Mouse (Mus musculus): ENCODE measurements at regions not wholly inside any gene's neighbourhood (a gene's known extent, or its start where the extent isn't known, plus 50 kb on each side); places are given as distances from the start of the nearest gene placed in this dataset.

- no peak overlapping the region for H3K27ac ChIP-seq (ENCODE audit: low read depth, low read length)
- whole genome bisulfite sequencing (ENCODE audit: insufficient replicate concordance) = 77% methylated on average over 8 of the region's 8 CpGs
- ATAC-seq (replicated peaks; ENCODE audit: insufficient number of reproducible peaks, low FRiP score, low TSS enrichment) = no peak
- H3K27me3 ChIP-seq (ENCODE audit: control insufficient read depth, insufficient read depth, low read length) = no peaks in the 10 kb centered on the region
- no peaks in the 10 kb centered on the region for H3K4me1 ChIP-seq (ENCODE audit: control insufficient read depth, insufficient read depth, low read length)
- H3K4me2 ChIP-seq = no peak overlapping the region
- no peaks in the 10 kb centered on the region for H3K9me3 ChIP-seq (replicated peaks; ENCODE audit: control insufficient read depth, low read length)
- no peaks in the 10 kb centered on the region for H3K36me3 ChIP-seq (ENCODE audit: control insufficient read depth, insufficient read depth, low read length)
- H3K4me3 ChIP-seq (ENCODE audit: low read depth, low read length) = no peak overlapping the region
- no peak overlapping the region for H3K9ac ChIP-seq (ENCODE audit: low read depth, low read length)
These were observed 176.6 kb upstream of the Tmem72 start for GRCm38 (mm10) chr6:116893299-116893698.

DNA sequence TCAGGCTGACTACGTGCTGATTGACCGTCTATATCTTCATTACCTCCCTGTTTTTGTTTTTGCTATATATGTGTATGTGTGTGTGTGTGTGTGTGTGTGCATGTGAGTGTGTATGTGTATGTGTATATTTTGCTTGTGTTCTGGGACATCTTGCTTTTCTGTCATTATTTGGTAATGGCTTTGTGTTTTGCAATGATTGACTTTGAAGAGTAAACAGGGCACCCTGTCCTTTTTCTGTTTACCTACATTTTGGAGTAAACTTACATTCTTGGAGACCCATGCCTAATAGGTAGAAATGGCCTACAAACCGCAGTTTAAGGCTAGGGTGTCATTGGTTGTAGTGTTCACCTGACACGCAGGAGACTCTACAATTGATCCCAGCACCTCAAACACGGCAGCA lies 177.5 kb upstream of the Tmem72 start:
- no peaks in the 10 kb centered on the region for H3K27me3 ChIP-seq (ENCODE audit: control insufficient read depth, insufficient read depth, low read length)
- no peaks in the 10 kb centered on the region for H3K4me1 ChIP-seq (ENCODE audit: control insufficient read depth, insufficient read depth, low read length)
- H3K9ac ChIP-seq (ENCODE audit: low read depth, low read length) = no peak overlapping the region
- 76% methylated on average over 5 of the region's 5 CpGs for WGBS (ENCODE audit: insufficient replicate concordance)
- H3K36me3 ChIP-seq (ENCODE audit: control insufficient read depth, insufficient read depth, low read length) = no peaks in the 10 kb centered on the region
- H3K9me3 ChIP-seq (replicated peaks; ENCODE audit: control insufficient read depth, low read length) = no peaks in the 10 kb centered on the region
- H3K4me2 ChIP-seq = no peak overlapping the region
- ATAC-seq (replicated peaks; ENCODE audit: insufficient number of reproducible peaks, low FRiP score, low TSS enrichment) = no peak
- H3K27ac ChIP-seq (ENCODE audit: low read depth, low read length) = no peak overlapping the region
- H3K4me3 ChIP-seq (ENCODE audit: low read depth, low read length) = no peak overlapping the region

DNA sequence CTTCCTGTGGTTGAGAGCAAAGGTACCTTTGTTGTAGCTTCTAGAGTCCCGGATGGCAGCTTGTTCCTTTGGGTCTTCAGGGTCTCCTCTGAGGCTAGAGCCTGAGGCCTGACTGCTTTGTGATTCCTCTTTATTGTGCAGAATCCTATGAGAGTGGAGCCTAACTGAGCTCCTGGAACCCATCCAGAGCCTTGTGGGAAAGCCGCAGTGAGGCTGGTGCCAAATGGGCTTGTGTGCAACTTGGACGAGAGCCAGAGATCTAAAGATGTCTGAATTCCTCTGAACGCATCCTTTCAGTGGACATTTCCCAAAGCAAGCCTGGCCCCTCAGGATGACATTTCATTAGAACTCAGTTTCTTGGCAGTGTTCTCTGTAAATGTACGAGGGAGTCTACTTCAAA lies 178.4 kb upstream of the Tmem72 start:
- no peak overlapping the region for H3K27ac ChIP-seq (ENCODE audit: low read depth, low read length)
- ATAC-seq (replicated peaks; ENCODE audit: insufficient number of reproducible peaks, low FRiP score, low TSS enrichment) = no peak
- H3K9me3 ChIP-seq (replicated peaks; ENCODE audit: control insufficient read depth, low read length) = no peaks in the 10 kb centered on the region
- H3K4me2 ChIP-seq = no peak overlapping the region
- WGBS (ENCODE audit: insufficient replicate concordance) = 53% methylated on average over 5 of the region's 5 CpGs
- H3K4me1 ChIP-seq (ENCODE audit: control insufficient read depth, insufficient read depth, low read length) = no peaks in the 10 kb centered on the region
- H3K4me3 ChIP-seq (ENCODE audit: low read depth, low read length) = no peak overlapping the region
- no peak overlapping the region for H3K9ac ChIP-seq (ENCODE audit: low read depth, low read length)
- no peaks in the 10 kb centered on the region for H3K36me3 ChIP-seq (ENCODE audit: control insufficient read depth, insufficient read depth, low read length)
- H3K27me3 ChIP-seq (ENCODE audit: control insufficient read depth, insufficient read depth, low read length) = no peaks in the 10 kb centered on the region

DNA sequence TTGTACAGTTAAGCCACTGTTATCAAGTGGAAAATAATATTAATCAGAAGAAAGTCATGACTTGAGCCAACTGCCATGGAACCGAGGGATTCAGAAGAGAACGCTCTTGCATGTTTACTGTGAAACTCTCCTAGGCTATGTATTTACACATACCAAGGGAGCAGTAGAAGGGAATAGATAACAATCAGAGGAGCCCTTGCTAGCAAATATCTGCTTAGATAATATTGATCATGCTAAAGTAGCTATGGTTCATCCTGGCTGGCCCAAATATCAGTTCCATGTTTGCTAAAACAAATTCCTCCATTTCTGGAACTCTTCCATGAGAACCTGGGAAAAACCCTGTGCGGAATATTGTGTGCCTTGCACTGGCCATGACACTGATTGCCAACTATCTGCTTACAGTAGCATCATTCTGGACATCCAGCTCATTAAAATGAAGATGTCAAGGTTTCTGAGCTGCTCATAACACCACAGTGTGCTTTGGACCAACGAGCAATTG lies 179.5 kb upstream of the Tmem72 start:
- H3K9ac ChIP-seq (ENCODE audit: low read depth, low read length) = no peak overlapping the region
- no peaks in the 10 kb centered on the region for H3K4me1 ChIP-seq (ENCODE audit: control insufficient read depth, insufficient read depth, low read length)
- H3K36me3 ChIP-seq (ENCODE audit: control insufficient read depth, insufficient read depth, low read length) = no peaks in the 10 kb centered on the region
- no peaks in the 10 kb centered on the region for H3K9me3 ChIP-seq (replicated peaks; ENCODE audit: control insufficient read depth, low read length)
- no peak overlapping the region for H3K4me3 ChIP-seq (ENCODE audit: low read depth, low read length)
- no peak overlapping the region for H3K4me2 ChIP-seq
- WGBS (ENCODE audit: insufficient replicate concordance) = 84% methylated on average over 4 of the region's 4 CpGs
- H3K27ac ChIP-seq (ENCODE audit: low read depth, low read length) = no peak overlapping the region
- ATAC-seq (replicated peaks; ENCODE audit: insufficient number of reproducible peaks, low FRiP score, low TSS enrichment) = no peak
- H3K27me3 ChIP-seq (ENCODE audit: control insufficient read depth, insufficient read depth, low read length) = no peaks in the 10 kb centered on the region

- no peak overlapping the region for H3K4me2 ChIP-seq
- no peaks in the 10 kb centered on the region for H3K9me3 ChIP-seq (replicated peaks; ENCODE audit: control insufficient read depth, low read length)
- no peak overlapping the region for H3K27ac ChIP-seq (ENCODE audit: low read depth, low read length)
- WGBS (ENCODE audit: insufficient replicate concordance) = 56% methylated on average over 1 of the region's 1 CpGs
- H3K36me3 ChIP-seq (ENCODE audit: control insufficient read depth, insufficient read depth, low read length) = no peaks in the 10 kb centered on the region
- ATAC-seq (replicated peaks; ENCODE audit: insufficient number of reproducible peaks, low FRiP score, low TSS enrichment) = no peak
- no peak overlapping the region for H3K4me3 ChIP-seq (ENCODE audit: low read depth, low read length)
- no peak overlapping the region for H3K9ac ChIP-seq (ENCODE audit: low read depth, low read length)
- no peaks in the 10 kb centered on the region for H3K4me1 ChIP-seq (ENCODE audit: control insufficient read depth, insufficient read depth, low read length)
- no peaks in the 10 kb centered on the region for H3K27me3 ChIP-seq (ENCODE audit: control insufficient read depth, insufficient read depth, low read length)
These were observed 185.1 kb upstream of the Tmem72 start for GRCm38 (mm10) chr6:116901816-116902215.

GRCm38 (mm10) chr6:116902371-116902770 lies 185.7 kb upstream of the Tmem72 start:
- Histone ChIP-seq H3K4me1 (ENCODE audit: control insufficient read depth, insufficient read depth, low read length) (no peaks in the 10 kb centered on the region), H3K9me3 (replicated peaks; ENCODE audit: control insufficient read depth, low read length) (no peaks in the 10 kb centered on the region), H3K9ac (ENCODE audit: low read depth, low read length) (no peak overlapping the region), H3K27me3 (ENCODE audit: control insufficient read depth, insufficient read depth, low read length) (no peaks in the 10 kb centered on the region), H3K4me2 (no peak overlapping the region), H3K27ac (ENCODE audit: low read depth, low read length) (no peak overlapping the region), H3K4me3 (ENCODE audit: low read depth, low read length) (no peak overlapping the region), H3K36me3 (ENCODE audit: control insufficient read depth, insufficient read depth, low read length) (no peaks in the 10 kb centered on the region)
- 73% methylated on average over 3 of the region's 3 CpGs for WGBS (ENCODE audit: insufficient replicate concordance)
- no peak for ATAC-seq (replicated peaks; ENCODE audit: insufficient number of reproducible peaks, low FRiP score, low TSS enrichment)

DNA sequence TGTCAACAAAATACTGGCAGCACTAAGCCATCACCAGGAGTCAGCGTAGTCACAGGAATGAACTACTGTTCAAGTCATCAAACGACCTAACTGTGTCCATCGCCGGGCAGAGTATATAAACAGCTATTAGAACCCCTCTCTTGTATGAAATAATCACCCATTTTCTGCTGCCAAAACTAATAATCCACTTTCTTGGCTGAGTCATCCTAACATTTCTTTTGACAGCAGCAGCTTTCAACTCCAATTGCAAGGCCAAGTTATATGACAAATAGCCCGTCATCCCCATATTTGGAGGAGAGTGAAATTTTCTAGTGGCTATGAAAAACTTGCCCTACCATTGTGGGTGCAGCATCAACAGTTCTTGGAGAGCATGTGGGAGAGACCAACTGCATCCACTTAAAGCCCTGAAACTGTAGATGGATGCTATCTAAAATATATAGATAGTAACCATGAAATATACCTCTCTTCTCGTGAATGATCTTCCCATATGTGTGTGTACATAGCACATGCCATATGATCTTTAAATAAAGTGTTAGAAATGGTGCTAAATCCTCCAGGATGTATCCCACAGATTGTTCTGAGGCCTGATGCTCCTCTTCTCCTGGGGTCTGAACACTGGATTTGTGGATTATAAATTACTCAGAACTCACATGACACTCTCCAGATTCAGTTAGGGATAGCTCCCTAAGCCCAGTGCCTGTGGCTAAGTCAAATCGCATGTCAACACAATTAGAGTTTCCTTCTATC lies 189.9 kb upstream of the Tmem72 start:
- Histone ChIP-seq H3K27ac (ENCODE audit: low read depth, low read length) (no peak overlapping the region), H3K27me3 (ENCODE audit: control insufficient read depth, insufficient read depth, low read length) (no peaks in the 10 kb centered on the region), H3K4me2 (no peak overlapping the region), H3K9me3 (replicated peaks; ENCODE audit: control insufficient read depth, low read length) (no peaks in the 10 kb centered on the region), H3K4me1 (ENCODE audit: control insufficient read depth, insufficient read depth, low read length) (no peaks in the 10 kb centered on the region), H3K9ac (ENCODE audit: low read depth, low read length) (no peak overlapping the region), H3K4me3 (ENCODE audit: low read depth, low read length) (no peak overlapping the region), H3K36me3 (ENCODE audit: control insufficient read depth, insufficient read depth, low read length) (no peaks in the 10 kb centered on the region)
- no peak for ATAC-seq (replicated peaks; ENCODE audit: insufficient number of reproducible peaks, low FRiP score, low TSS enrichment)
- WGBS (ENCODE audit: insufficient replicate concordance) = 78% methylated on average over 7 of the region's 7 CpGs

DNA sequence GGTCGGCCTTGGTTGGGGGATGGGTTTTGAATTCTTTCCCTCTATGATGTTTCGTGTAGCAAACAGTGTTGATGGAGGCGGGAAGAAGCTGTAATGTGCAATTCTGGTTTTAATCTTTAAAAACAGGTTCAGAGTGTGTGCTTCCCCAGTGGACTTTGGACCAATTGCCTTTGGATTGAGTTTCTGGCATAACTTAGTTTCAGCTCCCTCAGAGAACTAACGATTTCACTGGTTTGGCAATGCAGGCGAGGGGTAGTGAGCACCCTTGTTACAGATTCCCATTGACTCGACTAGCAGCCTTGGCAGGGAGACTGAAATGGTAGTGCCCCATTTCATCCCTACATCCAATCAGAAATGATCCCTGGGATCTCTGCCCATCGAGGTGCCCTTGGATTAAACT lies 193.9 kb upstream of the Tmem72 start:
- Histone ChIP-seq H3K27me3 (ENCODE audit: control insufficient read depth, insufficient read depth, low read length) (no peaks in the 10 kb centered on the region), H3K4me1 (ENCODE audit: control insufficient read depth, insufficient read depth, low read length) (no peaks in the 10 kb centered on the region), H3K27ac (ENCODE audit: low read depth, low read length) (no peak overlapping the region), H3K9me3 (replicated peaks; ENCODE audit: control insufficient read depth, low read length) (no peaks in the 10 kb centered on the region), H3K9ac (ENCODE audit: low read depth, low read length) (no peak overlapping the region), H3K4me2 (no peak overlapping the region), H3K4me3 (ENCODE audit: low read depth, low read length) (no peak overlapping the region), H3K36me3 (ENCODE audit: control insufficient read depth, insufficient read depth, low read length) (no peaks in the 10 kb centered on the region)
- no peak for ATAC-seq (replicated peaks; ENCODE audit: insufficient number of reproducible peaks, low FRiP score, low TSS enrichment)
- 85% methylated on average over 7 of the region's 7 CpGs for WGBS (ENCODE audit: insufficient replicate concordance)

DNA sequence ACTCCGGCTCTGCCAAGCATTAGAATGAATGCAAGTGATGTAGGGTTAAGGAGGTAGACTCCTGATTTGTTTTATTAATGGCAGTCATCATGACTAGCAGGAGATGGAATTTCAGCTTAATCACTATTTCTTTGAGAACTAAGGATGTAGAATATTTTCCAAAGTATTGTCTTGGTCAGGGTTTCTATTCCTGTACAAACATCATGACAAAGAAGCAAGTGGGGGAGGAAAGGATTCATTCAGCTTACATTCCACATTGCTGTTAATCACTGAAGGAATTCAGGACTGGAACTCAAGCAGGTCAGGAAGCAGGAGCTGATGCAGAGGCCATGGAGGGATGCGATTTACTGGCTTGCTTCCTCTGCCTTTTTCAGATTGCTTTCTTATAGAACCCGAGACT lies 195.4 kb upstream of the Tmem72 start:
- Histone ChIP-seq H3K36me3 (ENCODE audit: control insufficient read depth, insufficient read depth, low read length) (no peaks in the 10 kb centered on the region), H3K4me2 (no peak overlapping the region), H3K4me1 (ENCODE audit: control insufficient read depth, insufficient read depth, low read length) (no peaks in the 10 kb centered on the region), H3K4me3 (ENCODE audit: low read depth, low read length) (no peak overlapping the region), H3K27ac (ENCODE audit: low read depth, low read length) (no peak overlapping the region), H3K9ac (ENCODE audit: low read depth, low read length) (no peak overlapping the region), H3K27me3 (ENCODE audit: control insufficient read depth, insufficient read depth, low read length) (no peaks in the 10 kb centered on the region), H3K9me3 (replicated peaks; ENCODE audit: control insufficient read depth, low read length) (no peaks in the 10 kb centered on the region)
- no peak for ATAC-seq (replicated peaks; ENCODE audit: insufficient number of reproducible peaks, low FRiP score, low TSS enrichment)
- WGBS (ENCODE audit: insufficient replicate concordance) = 62% methylated on average over 3 of the region's 3 CpGs
